ENCODE assay signal across 8 mouse cellular contexts in the genomic region with DNA sequence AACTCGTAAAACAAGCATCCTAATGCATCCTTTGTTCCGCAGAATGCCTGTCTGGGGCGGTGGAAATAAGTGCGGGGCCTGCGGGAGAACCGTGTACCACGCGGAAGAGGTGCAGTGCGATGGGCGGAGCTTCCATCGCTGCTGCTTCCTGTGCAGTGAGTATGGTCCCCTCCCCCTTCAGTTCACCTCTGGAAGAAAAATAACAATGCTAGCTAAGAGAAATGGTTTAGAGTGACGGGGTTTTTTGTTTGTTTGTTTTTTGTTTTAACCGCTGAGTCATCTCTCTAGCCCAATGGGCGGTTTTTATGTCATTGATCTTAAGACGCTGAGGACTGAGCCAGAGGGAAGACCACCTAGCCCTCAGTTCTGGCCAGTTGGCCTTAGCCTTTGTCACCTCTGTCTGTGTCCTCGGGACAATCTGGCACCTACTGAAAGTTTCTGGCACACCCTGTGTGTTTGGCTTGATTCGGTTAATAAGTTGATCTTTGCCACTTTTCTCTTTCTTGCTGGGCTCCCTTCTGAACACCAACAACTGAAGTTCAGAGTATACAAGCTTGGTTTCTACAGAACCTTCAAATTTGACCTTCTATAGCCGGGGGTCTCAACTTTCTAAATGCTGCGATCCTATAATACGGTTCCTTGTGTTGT. TPM values are rescaled to one million over a fixed set of nuclear protein-coding genes. Genes with fewer than 3 reads are reported as not detected.
A peak's percentile ranks its signal among the peaks of the same experiment; 100 is the strongest.
DNase-seq lines count a peak whose midpoint lies in the region; ATAC-seq lines count a peak whose summit lies in the region.

No protein-coding gene starts in this region.

- peak overlapping the region; percentile 39 for H3K4me2 ChIP-seq in liver, embryonic 12.5 days

- H3K27ac ChIP-seq in liver, embryonic 12.5 days = no peak overlapping the region

- H3K4me1 ChIP-seq in liver, embryonic 12.5 days = peaks cover 17% of the 10 kb centered on the region; the same call in 1 of the 2 replicates

- 50% methylated on average over 20 of the region's 20 CpGs for WGBS in liver, embryonic 12.5 days (ENCODE audit: insufficient replicate concordance)

- no peak for DNase-seq in frontal cortex, adult 2 months (ENCODE audit: extremely low spot score in 1 of 2, low spot score in 1 of 2)
- DNase-seq in ZHBTc4 (ENCODE audit: low read depth, low spot score) = peak; percentile 99
- peak; percentile 7 to 35 for DNase-seq in natural killer cell, adult 2 months (ENCODE audit: low spot score in 2 of 2)
- no peak for DNase-seq in cerebellum, adult 8-10 months
- no peak for DNase-seq in right cerebral cortex, postnatal 14 days

- no peaks in the 10 kb centered on the region; the same call in 1 of the 2 replicates for H3K36me3 ChIP-seq in liver, embryonic 12.5 days

- H3K27me3 ChIP-seq in liver, embryonic 12.5 days (replicated peaks) = no peaks in the 10 kb centered on the region

- no peaks in the 10 kb centered on the region for H3K9me3 ChIP-seq in liver, embryonic 12.5 days (replicated peaks)

- peak; percentile 38; the same call in 1 of the 2 replicates for ATAC-seq in frontal cortex, adult (ENCODE audit: low TSS enrichment)
- peak; percentile 84 to 89 for ATAC-seq in hematopoietic stem cell, adult 5-6 weeks (replicated peaks in 1 of 2; ENCODE audit: insufficient read depth in 1 of 2, low FRiP score in 2 of 2, low TSS enrichment in 1 of 2, low read depth in 1 of 2, poor library complexity in 2 of 2, severe bottlenecking in 2 of 2)
- ATAC-seq in liver, embryonic 12.5 days = peak; percentile 72; the same call in 1 of the 2 replicates

- no peak overlapping the region for H3K9ac ChIP-seq in liver, embryonic 12.5 days

- peak overlapping the region; percentile 5; the same call in 1 of the 2 replicates for H3K4me3 ChIP-seq in liver, embryonic 12.5 days

RNA-seq across cellular contexts. Expression of gene Csrp2, which starts 12.4 kb away (rescaled TPM):
- 15.9 and 18.0 TPM in 2 replicates for polyA plus RNA-seq in frontal cortex, adult 2 months (2012; rRNA removed)
- 41.6 and 73.7 TPM in 2 replicates for total RNA-seq in hematopoietic stem cell, adult 5-6 weeks (2017)
- 26.2 and 27.5 TPM in 2 replicates for polyA plus RNA-seq in liver, embryonic 12.5 days (2016; fragmentation: Nextera tagmentation; extraction: Ambion mirVana)

Comparison
In these comparisons a context has a peak if more than half of its experiments do, and no peak if none do; other contexts are left out.
1. DNase-seq: peak in ZHBTc4 (single experiment) and natural killer cell, adult 2 months (2 of 2); none in frontal cortex, adult 2 months (0 of 2), cerebellum, adult 8-10 months (single experiment) and right cerebral cortex, postnatal 14 days (single experiment).
2. Peak in every context shown above with its lines, with median percentiles within 50 percentile points of each other: ATAC-seq.